Mouse (Mus musculus): ENCODE measurements around the gene Kctd19. TPM values are rescaled to one million over a fixed set of nuclear protein-coding genes. Genes with fewer than 3 reads are reported as not detected.

Kctd19 gene
- not detected in 4 replicates for total RNA-seq (2023; ENCODE audit: inconsistent age)

DNA sequence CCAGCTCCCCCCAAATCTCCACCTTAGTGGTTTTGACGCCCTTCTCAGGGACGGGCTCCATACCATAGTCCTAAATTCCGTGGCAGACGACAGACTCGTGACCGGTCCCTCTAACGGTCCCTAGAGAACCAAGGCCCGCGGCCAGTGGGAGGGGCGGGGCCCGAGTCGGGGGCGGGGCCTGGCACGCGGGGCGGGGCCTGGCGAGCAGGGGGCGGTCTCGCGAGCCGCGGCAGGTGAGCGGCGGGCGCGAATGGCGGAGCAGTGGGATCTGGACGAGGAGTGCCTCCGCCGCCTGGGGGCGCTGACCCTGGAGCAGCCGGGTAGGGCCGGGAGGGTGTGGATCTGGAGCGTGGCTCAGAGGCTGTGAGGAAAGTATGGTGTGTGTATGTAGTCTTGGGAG lies at the start of gene Kctd19, which contains the start of gene Lrrc36:
TSS of gene Kctd19 (minus strand) at position 112 of the 400 bp plus-strand sequence.
TSS of gene Lrrc36 (plus strand) at position 181 of the 400 bp plus-strand sequence.

DNA sequence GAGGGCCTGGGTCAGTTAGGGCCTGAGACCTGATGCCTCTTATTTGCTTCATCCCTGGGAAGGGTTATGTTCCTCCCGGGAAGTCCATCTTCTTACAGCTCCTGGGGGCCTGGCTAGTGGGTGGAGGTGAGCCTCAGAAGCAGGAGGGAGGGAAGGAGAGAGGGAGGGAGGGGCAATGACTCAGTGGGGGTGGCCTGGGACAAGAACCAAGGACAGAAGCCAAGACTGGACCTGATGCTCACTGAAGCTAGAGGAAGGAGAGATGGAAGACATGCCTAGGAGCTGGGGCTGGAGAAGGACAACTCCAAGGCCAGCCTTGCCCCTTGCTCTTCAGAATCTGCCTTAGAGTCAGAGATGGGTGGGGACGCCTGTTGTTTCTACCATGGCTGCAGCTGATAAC lies 40.3 kb downstream of the Kctd19 start, which contains the start of gene Plekhg4:
TSS of gene Plekhg4 (plus strand) at position 243 of the 400 bp plus-strand sequence.

GRCm38 (mm10) chr8:105348450-105349095 lies 64.7 kb downstream of the Kctd19 start, which contains the start of gene Slc9a5:
TSS of gene Slc9a5 (plus strand) at chr8:105348843.

GRCm38 (mm10) chr8:105347428-105348221 lies 65.7 kb downstream of the Kctd19 start, which contains the start of gene Fhod1:
TSS of gene Fhod1 (minus strand) at chr8:105347953.

Other genes with a start within 250 kb of the Kctd19 start
- gene Cbfb, start 242.8 kb downstream of the Kctd19 start, total RNA-seq (2023; ENCODE audit: inconsistent age), result 88.9 to 106 TPM (median 97.3 TPM) in 4 replicates
- 22.9 to 29.6 TPM (median 24.6 TPM) in 4 replicates for gene D230025D16Rik, start 188.4 kb downstream of the Kctd19 start, total RNA-seq (2023; ENCODE audit: inconsistent age)
- gene B3gnt9, start 158.3 kb downstream of the Kctd19 start, total RNA-seq (2023; ENCODE audit: inconsistent age), result 1.00 to 1.5 TPM (median 1.4 TPM) in 4 replicates
- gene Tradd, start 148.9 kb downstream of the Kctd19 start, total RNA-seq (2023; ENCODE audit: inconsistent age), result 21.0 to 25.3 TPM (median 23.2 TPM) in 4 replicates
- gene Fbxl8, start 148.9 kb downstream of the Kctd19 start, total RNA-seq (2023; ENCODE audit: inconsistent age), result 8.0 to 10.0 TPM (median 9.0 TPM) in 4 replicates
- gene Hsf4, start 143.7 kb downstream of the Kctd19 start, total RNA-seq (2023; ENCODE audit: inconsistent age), result 0.33 to 1.1 TPM (median 0.88 TPM) in 4 replicates
- gene Nol3, start 137.4 kb downstream of the Kctd19 start, total RNA-seq (2023; ENCODE audit: inconsistent age), result not detected in 4 replicates
- gene 4931428F04Rik, start 123.6 kb downstream of the Kctd19 start, total RNA-seq (2023; ENCODE audit: inconsistent age), result 5.0 to 7.7 TPM (median 6.5 TPM) in 4 replicates
- 1.2 to 1.4 TPM (median 1.3 TPM) in 4 replicates for gene Exoc3l, start 117.4 kb downstream of the Kctd19 start, total RNA-seq (2023; ENCODE audit: inconsistent age)
- gene E2f4, start 115.8 kb downstream of the Kctd19 start, total RNA-seq (2023; ENCODE audit: inconsistent age), result 83.8 to 97.8 TPM (median 88.5 TPM) in 4 replicates
- 3.0 to 4.7 TPM (median 3.9 TPM) in 4 replicates for gene Elmo3, start 107.9 kb downstream of the Kctd19 start, total RNA-seq (2023; ENCODE audit: inconsistent age)
- 6.3 to 8.3 TPM (median 7.0 TPM) in 4 replicates for gene Lrrc29, start 87.2 kb downstream of the Kctd19 start, total RNA-seq (2023; ENCODE audit: inconsistent age)
- gene Tmem208, start 87.1 kb downstream of the Kctd19 start, total RNA-seq (2023; ENCODE audit: inconsistent age), result 26.8 to 32.7 TPM (median 29.3 TPM) in 4 replicates
- gene Fhod1, start 65.5 kb downstream of the Kctd19 start, total RNA-seq (2023; ENCODE audit: inconsistent age), result 35.8 to 40.7 TPM (median 37.7 TPM) in 4 replicates
- gene Slc9a5, start 64.7 kb downstream of the Kctd19 start, total RNA-seq (2023; ENCODE audit: inconsistent age), result 1.3 to 2.1 TPM (median 2.0 TPM) in 4 replicates
- not detected in 4 replicates for gene Plekhg4, start 40.2 kb downstream of the Kctd19 start, total RNA-seq (2023; ENCODE audit: inconsistent age)
- not detected in 4 replicates for gene Lrrc36, start 69 bp upstream of the Kctd19 start, total RNA-seq (2023; ENCODE audit: inconsistent age)
- gene Tppp3, start 58.0 kb upstream of the Kctd19 start, total RNA-seq (2023; ENCODE audit: inconsistent age), result 0.54 to 0.77 TPM (median 0.63 TPM) in 3 of 4 replicates, not detected in the other
- gene Zdhhc1, start 83.4 kb upstream of the Kctd19 start, total RNA-seq (2023; ENCODE audit: inconsistent age), result 3.0 to 4.8 TPM (median 3.6 TPM) in 4 replicates
- not detected in 4 replicates for gene Hsd11b2, start 105.3 kb upstream of the Kctd19 start, total RNA-seq (2023; ENCODE audit: inconsistent age)
- 99.8 to 117 TPM (median 102 TPM) in 4 replicates for gene Atp6v0d1, start 152.5 kb upstream of the Kctd19 start, total RNA-seq (2023; ENCODE audit: inconsistent age)
- gene Ripor1, start 191.8 kb upstream of the Kctd19 start, total RNA-seq (2023; ENCODE audit: inconsistent age), result 25.4 to 27.6 TPM (median 26.1 TPM) in 4 replicates
- 187 to 204 TPM (median 199 TPM) in 4 replicates for gene Ctcf, start 223.1 kb upstream of the Kctd19 start, total RNA-seq (2023; ENCODE audit: inconsistent age)
- not detected in 4 replicates for gene Agrp, start 223.9 kb upstream of the Kctd19 start, total RNA-seq (2023; ENCODE audit: inconsistent age)